In genomic region chr11:87470807-87471698, GRCm38 (mm10) we compare ENCODE assay signal across 8 mouse cellular contexts.
A peak's percentile ranks its signal among the peaks of the same experiment; 100 is the strongest.
DNase-seq lines count a peak whose midpoint lies in the region; ATAC-seq lines count a peak whose summit lies in the region.
"Not testable (repeated sequence)": the region's sequence is repeated elsewhere in the genome, so short reads cannot be mapped to it uniquely, and the experiment has no call there.

No protein-coding gene starts in this region.

- H3K4me1 ChIP-seq in forebrain, embryonic 10.5 days: peaks cover 19% of the 10 kb centered on the region
- peaks cover 13% of the 10 kb centered on the region for H3K4me1 ChIP-seq in heart, embryonic 15.5 days (replicated peaks)
- H3K4me1 ChIP-seq in liver, embryonic 13.5 days (replicated peaks): peaks cover 35% of the 10 kb centered on the region
- H3K4me1 ChIP-seq in stomach, embryonic 14.5 days (ENCODE audit: control insufficient read depth, insufficient read depth, low read length): not testable (repeated sequence)

- H3K9me3 ChIP-seq in forebrain, embryonic 10.5 days; heart, embryonic 15.5 days (replicated peaks); liver, embryonic 13.5 days (replicated peaks); stomach, embryonic 14.5 days (ENCODE audit: control insufficient read depth, low read depth, low read length): not testable (repeated sequence)

- H3K36me3 ChIP-seq in forebrain, embryonic 10.5 days (replicated peaks); heart, embryonic 15.5 days; liver, embryonic 13.5 days; stomach, embryonic 14.5 days (ENCODE audit: control insufficient read depth, insufficient read depth, low read length): not testable (repeated sequence)

- H3K27ac ChIP-seq in forebrain, embryonic 10.5 days: peak overlapping the region; percentile 79
- peak overlapping the region; percentile 75 for H3K27ac ChIP-seq in heart, embryonic 15.5 days
- peak overlapping the region; percentile 52; the same call in 1 of the 2 replicates for H3K27ac ChIP-seq in liver, embryonic 13.5 days
- not testable (repeated sequence) for H3K27ac ChIP-seq in stomach, embryonic 14.5 days (ENCODE audit: low read length)

- ATAC-seq in heart, embryonic 15.5 days (replicated peaks; ENCODE audit: insufficient number of reproducible peaks, insufficient read depth, low FRiP score, low read depth): peak; percentile 100
- ATAC-seq in liver, embryonic 13.5 days (ENCODE audit: low read depth): peak; percentile 95
- ATAC-seq in stomach, embryonic 14.5 days (ENCODE audit: insufficient number of reproducible peaks, insufficient read depth, low FRiP score, low read depth): peak; percentile 97

- DNase-seq in CD8-positive naive resting alpha-beta T cell, adult 2 months (ENCODE audit: low read depth in 2 of 2, low spot score in 2 of 2): peak; percentile 45 to 47
- DNase-seq in c-Kit-negative CD71-positive TER-119-positive erythroid progenitor cells, embryonic 14.5 days (ENCODE audit: low read depth, low spot score): peak; percentile 43
- DNase-seq in forebrain, embryonic 10.5 days (ENCODE audit: extremely low spot score, low spot score): peak; percentile 77
- DNase-seq in kidney, postnatal 10 days: peak; percentile 81
- peak; percentile 78 for DNase-seq in liver, embryonic 13.5 days
- DNase-seq in natural killer cell, adult 2 months (ENCODE audit: low spot score in 2 of 2): peak; percentile 73 to 78

- H3K27me3 ChIP-seq in forebrain, embryonic 10.5 days (ENCODE audit: poor library complexity, severe bottlenecking): peaks cover 24% of the 10 kb centered on the region
- not testable (repeated sequence) for H3K27me3 ChIP-seq in heart, embryonic 15.5 days; liver, embryonic 13.5 days; stomach, embryonic 14.5 days (ENCODE audit: control insufficient read depth, insufficient read depth, low read length)

- peak overlapping the region; percentile 36 for H3K4me3 ChIP-seq in forebrain, embryonic 10.5 days
- H3K4me3 ChIP-seq in heart, embryonic 15.5 days: peak overlapping the region; percentile 40
- H3K4me3 ChIP-seq in liver, embryonic 13.5 days (replicated peaks): peak overlapping the region; percentile 32
- peak overlapping the region; percentile 24 for H3K4me3 ChIP-seq in stomach, embryonic 14.5 days (ENCODE audit: low read depth, low read length)

- under 1% methylated on average over 27 of the region's 63 CpGs for WGBS in forebrain, embryonic 10.5 days
- under 1% methylated on average over 28 of the region's 63 CpGs for WGBS in heart, embryonic 15.5 days
- WGBS in liver, embryonic 13.5 days (ENCODE audit: insufficient replicate concordance): under 1% methylated on average over 26 of the region's 63 CpGs
- under 1% methylated on average over 31 of the region's 63 CpGs for WGBS in stomach, embryonic 14.5 days

- peak overlapping the region; percentile 71 for H3K4me2 ChIP-seq in heart, embryonic 15.5 days
- peak overlapping the region; percentile 60 for H3K4me2 ChIP-seq in liver, embryonic 13.5 days
- peak overlapping the region; percentile 53 for H3K4me2 ChIP-seq in stomach, embryonic 14.5 days (replicated peaks; ENCODE audit: low read depth, low read length)

- H3K9ac ChIP-seq in heart, embryonic 15.5 days: peak overlapping the region; percentile 56
- peak overlapping the region; percentile 63 for H3K9ac ChIP-seq in liver, embryonic 13.5 days
- 0 out of 2 replicates have a peak overlapping the region, but pooled peaks have one; percentile 21 for H3K9ac ChIP-seq in stomach, embryonic 14.5 days (replicated peaks; ENCODE audit: low read depth, low read length)
